Mouse (Mus musculus): ENCODE measurements around the gene Dapp1.
"Not testable (repeated sequence)": the region's sequence is repeated elsewhere in the genome, so short reads cannot be mapped to it uniquely, and the experiment has no call there.

Dapp1 gene

DNA sequence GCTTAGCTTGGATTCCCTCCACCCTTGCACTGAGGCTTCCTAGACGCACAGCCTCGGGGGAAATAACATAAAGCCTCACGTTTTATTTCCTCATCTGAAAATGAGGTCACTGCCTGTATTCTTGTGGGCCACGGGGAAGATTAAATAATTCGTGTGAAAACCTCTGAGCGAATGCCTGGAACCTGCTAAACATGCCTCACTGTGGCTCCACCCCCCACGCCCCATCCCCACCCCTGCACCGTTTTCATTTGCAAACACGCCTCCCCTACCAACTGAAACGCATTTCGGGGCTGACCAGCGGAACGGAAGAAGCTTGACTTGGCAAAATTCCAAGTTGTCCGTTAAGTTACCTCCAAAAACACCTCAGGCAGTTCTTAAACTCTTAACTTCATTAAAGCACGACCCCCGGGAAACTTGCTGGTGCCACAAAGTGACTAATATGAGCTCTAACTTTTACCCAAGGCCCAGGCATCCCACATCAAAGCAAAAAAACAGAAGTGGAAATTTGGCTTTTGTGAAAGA, 25.7 kb downstream of the Dapp1 start:
- DNase-seq (ENCODE audit: low read depth, low spot score), result no peak

- no peak for DNase-seq (ENCODE audit: low read depth, low spot score)
These were observed 27.0 kb downstream of the Dapp1 start for GRCm38 (mm10) chr3:137954256-137954916.

- peak; percentile 78 for DNase-seq (ENCODE audit: low read depth, low spot score)
These were observed 28.1 kb downstream of the Dapp1 start for GRCm38 (mm10) chr3:137952914-137953880.

- no peak for DNase-seq (ENCODE audit: low read depth, low spot score)
These were observed 29.0 kb downstream of the Dapp1 start for GRCm38 (mm10) chr3:137952225-137952913.

DNA sequence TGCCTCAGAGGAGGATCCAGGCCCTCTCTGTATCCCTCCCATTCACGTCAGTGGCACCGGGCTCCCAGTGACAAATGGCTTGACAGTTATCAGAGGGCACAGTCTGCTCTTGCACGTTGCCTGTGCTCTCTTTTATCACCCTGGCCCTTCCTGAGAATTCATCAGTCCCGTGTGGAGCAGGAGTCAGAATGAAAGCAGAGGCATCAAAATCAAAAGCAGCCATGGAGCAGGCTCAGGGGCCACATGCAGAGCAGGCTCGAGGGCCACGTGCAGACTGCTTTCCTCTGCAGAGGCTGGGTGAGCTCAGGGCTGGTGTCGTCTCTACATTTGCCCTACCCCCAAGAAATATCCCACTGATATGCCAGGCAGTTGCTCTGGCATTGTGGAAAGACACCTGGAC, 29.5 kb downstream of the Dapp1 start:
- DNase-seq (ENCODE audit: low read depth, low spot score), result no peak

- not testable (repeated sequence) for DNase-seq (ENCODE audit: low read depth, low spot score)
These were observed 30.0 kb downstream of the Dapp1 start for GRCm38 (mm10) chr3:137951302-137951701.

GRCm38 (mm10) chr3:137950191-137950885, 31.0 kb downstream of the Dapp1 start:
- no peak for DNase-seq (ENCODE audit: low read depth, low spot score)

GRCm38 (mm10) chr3:137947525-137947924, 33.8 kb downstream of the Dapp1 start:
- DNase-seq (ENCODE audit: low read depth, low spot score), result no peak

DNA sequence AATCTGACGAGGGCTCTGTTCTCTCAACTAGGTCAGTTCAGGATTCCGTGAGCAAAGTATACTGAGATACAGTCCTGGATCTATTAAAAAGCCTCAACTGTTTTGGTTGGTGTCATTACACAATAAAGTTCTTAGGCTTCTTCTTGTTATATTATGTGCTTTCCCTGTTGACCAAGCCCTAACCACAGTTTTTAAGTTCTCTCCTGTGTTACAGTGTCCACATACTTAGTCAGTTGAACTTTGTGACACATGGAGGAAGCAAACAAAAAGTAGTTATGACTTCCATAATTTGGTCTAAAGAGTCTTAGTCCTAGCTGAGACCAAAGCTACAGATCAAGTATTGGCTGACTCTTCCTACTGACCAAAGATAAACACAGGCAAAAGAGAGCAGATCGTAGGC, 34.5 kb downstream of the Dapp1 start:
- DNase-seq (ENCODE audit: low read depth, low spot score), result no peak

DNA sequence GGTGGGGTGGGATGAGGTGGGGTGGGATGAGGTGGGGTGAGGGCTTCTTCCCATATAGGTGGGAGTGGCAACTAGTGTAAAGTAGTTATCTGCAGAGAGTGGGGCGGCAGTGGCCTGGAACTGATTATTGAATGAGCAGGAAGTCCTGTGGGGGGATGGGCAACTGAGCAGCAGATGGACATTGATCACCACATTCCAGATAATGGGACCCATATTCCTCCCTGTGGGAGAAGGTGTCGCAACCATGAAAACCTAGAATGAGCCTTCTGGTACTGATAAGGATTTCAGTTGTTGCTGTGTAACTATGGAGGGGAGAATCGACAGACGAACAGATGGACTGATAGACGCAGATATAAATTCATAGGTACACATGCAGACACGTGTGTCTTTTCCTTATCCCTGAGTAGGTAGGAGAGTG, 37.6 kb downstream of the Dapp1 start:
- DNase-seq (ENCODE audit: low read depth, low spot score), result no peak

DNA sequence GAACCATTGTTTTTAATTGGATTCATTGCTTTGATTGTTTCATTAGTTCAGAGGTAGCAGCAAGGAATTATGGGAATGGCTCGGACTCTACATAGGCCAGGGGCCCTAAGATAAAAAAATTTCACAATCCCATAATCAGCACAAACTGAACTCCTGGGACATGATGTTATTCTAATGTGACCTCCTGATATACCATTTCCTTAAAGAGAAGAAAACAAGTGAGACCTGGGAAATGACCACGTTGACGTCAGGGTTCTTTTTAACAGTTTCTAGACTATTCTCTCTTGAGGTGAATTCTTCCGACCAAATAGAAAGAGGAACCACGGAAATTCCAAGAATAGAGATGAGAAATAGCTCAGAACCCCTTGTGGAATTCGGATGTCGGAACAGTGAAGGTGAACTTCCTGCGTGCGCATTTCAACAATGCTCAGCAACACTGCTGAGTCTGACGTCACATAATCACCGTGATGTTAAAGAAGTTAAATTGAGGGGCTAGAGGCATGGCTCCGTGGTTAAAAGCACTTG, 39.2 kb downstream of the Dapp1 start:
- no peak for DNase-seq (ENCODE audit: low read depth, low spot score)

GRCm38 (mm10) chr3:137941555-137941954, 39.8 kb downstream of the Dapp1 start:
- no peak for DNase-seq (ENCODE audit: low read depth, low spot score)

GRCm38 (mm10) chr3:137940757-137941156, 40.6 kb downstream of the Dapp1 start:
- DNase-seq (ENCODE audit: low read depth, low spot score), result no peak

GRCm38 (mm10) chr3:137938608-137939007, 42.7 kb downstream of the Dapp1 start:
- DNase-seq (ENCODE audit: low read depth, low spot score), result no peak

DNA sequence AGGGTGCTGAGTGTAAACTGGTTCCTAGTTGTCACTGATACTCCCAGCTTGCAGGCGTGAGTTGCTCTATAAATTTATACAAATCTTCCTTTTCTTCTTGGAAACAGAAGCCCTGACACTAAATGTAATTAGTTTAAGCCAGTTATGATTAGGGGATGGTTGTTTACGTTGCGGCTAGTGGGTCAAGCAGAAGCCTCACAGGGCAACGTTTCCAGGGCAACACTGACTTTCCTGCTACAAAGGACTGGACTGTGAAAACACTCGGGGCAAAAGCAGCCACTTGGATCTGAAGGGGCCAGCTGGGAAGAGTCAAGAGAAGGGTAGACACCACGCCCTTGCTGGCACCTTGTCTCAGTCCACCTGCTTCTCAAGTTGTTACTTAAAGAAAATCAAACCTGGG, 44.8 kb downstream of the Dapp1 start:
- no peak for DNase-seq (ENCODE audit: low read depth, low spot score)

GRCm38 (mm10) chr3:137935570-137936525, 45.5 kb downstream of the Dapp1 start:
- no peak for DNase-seq (ENCODE audit: low read depth, low spot score)

DNA sequence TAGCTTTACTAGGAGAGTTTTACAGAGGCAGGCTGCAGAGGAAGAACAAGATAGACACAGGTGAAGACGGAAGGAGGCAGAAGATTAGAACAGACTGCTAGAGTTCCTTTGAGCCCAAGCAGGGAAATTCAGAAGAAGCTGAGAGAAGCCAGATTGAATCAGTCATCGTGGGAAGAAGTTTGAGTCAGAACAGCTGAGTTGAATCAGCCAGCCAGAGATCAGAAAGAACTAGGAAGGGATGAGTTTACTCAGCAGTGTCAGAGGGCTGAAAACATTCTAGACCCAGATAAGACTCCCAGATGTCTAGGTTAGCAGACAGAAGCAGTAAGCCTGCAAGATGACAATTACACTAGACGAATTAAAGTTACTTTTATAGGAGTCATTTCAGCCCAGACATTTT, 47.4 kb downstream of the Dapp1 start:
- no peak for DNase-seq (ENCODE audit: low read depth, low spot score)

DNA sequence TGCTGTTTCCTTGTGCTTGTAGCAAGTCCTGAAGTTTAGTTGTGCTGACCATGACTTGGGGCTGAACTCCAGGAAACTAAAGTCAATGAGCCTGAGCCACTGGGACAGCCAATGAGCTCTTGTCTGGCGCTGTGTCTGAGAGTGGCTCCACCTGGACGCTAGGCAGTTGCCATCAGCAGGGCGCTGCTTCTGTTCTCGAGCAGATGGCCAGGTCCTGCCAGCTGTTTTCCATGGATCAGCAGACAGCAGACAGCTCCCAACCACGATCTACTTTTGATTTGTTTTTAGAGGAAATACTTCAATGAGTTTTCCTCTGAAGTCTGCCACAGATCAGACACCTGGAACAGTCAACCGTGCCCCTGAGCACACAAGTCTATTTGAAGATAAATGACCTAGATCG, 48.6 kb downstream of the Dapp1 start:
- DNase-seq (ENCODE audit: low read depth, low spot score), result no peak

- no peak for DNase-seq (ENCODE audit: low read depth, low spot score)
These were observed 51.4 kb downstream of the Dapp1 start for GRCm38 (mm10) chr3:137929940-137930339.

DNA sequence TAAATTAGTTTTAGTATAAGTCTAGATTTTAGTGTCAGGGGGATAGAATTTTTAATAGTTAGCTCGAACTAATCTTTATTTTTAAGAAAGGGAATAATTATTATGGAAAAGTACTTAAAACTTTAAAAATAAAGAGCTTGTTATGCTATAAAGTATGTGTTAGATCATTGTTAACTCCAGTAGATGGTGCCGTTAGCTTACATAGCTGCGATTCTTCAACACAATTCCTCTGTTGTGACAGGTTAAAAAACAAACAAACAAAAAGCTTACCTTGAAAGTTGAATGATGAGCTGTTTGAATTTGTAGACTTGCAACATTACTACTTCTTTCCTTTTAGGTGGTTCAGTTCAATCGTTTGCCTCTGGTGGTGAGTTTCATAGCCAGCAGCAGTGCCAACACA, 54.3 kb downstream of the Dapp1 start:
- DNase-seq (ENCODE audit: low read depth, low spot score), result no peak

Data from brain, embryonic 18.5 days (tissue).